Mouse (Mus musculus) heart, embryonic 16.5 days (tissue): Measurements from ENCODE around the gene Rgs5. TPM values are rescaled to one million over a fixed set of nuclear protein-coding genes. Genes with fewer than 3 reads are reported as not detected.

Source experiments
- ATAC-seq: fragments of 200-750 bp; cut with Nextera tagmentation; replicated peaks from 2 replicates; pipeline ENCODE4 v1.8.0; 2017; ENCODE audit warnings: moderate number of reproducible peaks; ENCODE audit not compliant: insufficient read depth, low FRiP score; ENCODE audit errors: extremely low read depth
- H3K27ac ChIP-seq: fragments of 300-500 bp; sonication (generic); 2 replicates; pipeline ENCODE4 v1.5.1; 2014; ENCODE audit warnings: mild to moderate bottlenecking, low read length, control low read depth, moderate library complexity
- H3K27me3 ChIP-seq: fragments of 300-500 bp; sonication (generic); 2 replicates; pipeline ENCODE4 v1.6.1; 2014; ENCODE audit warnings: low read length, mixed read lengths; ENCODE audit not compliant: control insufficient read depth, insufficient read depth
- H3K36me3 ChIP-seq: fragments of 300-500 bp; sonication (generic); 2 replicates; pipeline ENCODE4 v1.6.1; 2014; ENCODE audit not compliant: control insufficient read depth, insufficient read depth
- H3K4me1 ChIP-seq: fragments of 300-500 bp; sonication (generic); 2 replicates; pipeline ENCODE4 v1.6.1; 2014; ENCODE audit warnings: low read length, mixed read lengths; ENCODE audit not compliant: control insufficient read depth, insufficient read depth
- H3K4me2 ChIP-seq: fragments of 300-500 bp; sonication (generic); 2 replicates; pipeline ENCODE4 v1.6.1; 2014; ENCODE audit warnings: low read depth, mild to moderate bottlenecking, control low read depth, low read length
- H3K4me3 ChIP-seq: fragments of 300-500 bp; sonication (generic); 2 replicates; pipeline ENCODE4 v1.5.1; 2014; ENCODE audit warnings: mild to moderate bottlenecking, control low read depth, low read length
- H3K9ac ChIP-seq: fragments of 300-500 bp; sonication (generic); 2 replicates; pipeline ENCODE4 v1.6.1; 2014; ENCODE audit warnings: low read length, control low read depth
- H3K9me3 ChIP-seq: fragments of 300-500 bp; sonication (generic); replicated peaks from 2 replicates; pipeline ENCODE4 v1.6.1; 2016; ENCODE audit warnings: low read length; ENCODE audit not compliant: control insufficient read depth
- WGBS: fragments of 180-500 bp; shearing (Covaris S2); extraction: QIAGEN DNeasy Blood & Tissue Kit; methylation state at CpG from one replicate; pipeline ENCODE4 v1.1.7; 2014; 5-methylcytosine and 5-hydroxymethylcytosine counted together
- polyA plus RNA-seq: library from polyadenylated mRNA; unstranded; fragments of >200 nt; fragmentation: Nextera tagmentation; extraction: Ambion mirVana; gene quantifications from 2 replicates; pipeline ENCODE4 v1.2.1, GENCODE M21; 2015

The Rgs5 gene
- polyA plus RNA-seq, 1 experiment from 2014 or later: 12.6 TPM

GRCm38 (mm10) chr1:169697236-169697635 lies 41.9 kb downstream of the Rgs5 start:
- no peak for ATAC-seq
- no peak overlapping the region for H3K27ac ChIP-seq
- H3K4me2 ChIP-seq: no peak overlapping the region
- no peaks in the 10 kb centered on the region for H3K36me3 ChIP-seq
- H3K9ac ChIP-seq: no peak overlapping the region
- no peak overlapping the region for H3K4me3 ChIP-seq
- no peaks in the 10 kb centered on the region for H3K27me3 ChIP-seq
- no peaks in the 10 kb centered on the region for H3K4me1 ChIP-seq
- 65% methylated on average over 4 of the region's 4 CpGs for WGBS
- no peaks in the 10 kb centered on the region for H3K9me3 ChIP-seq

DNA sequence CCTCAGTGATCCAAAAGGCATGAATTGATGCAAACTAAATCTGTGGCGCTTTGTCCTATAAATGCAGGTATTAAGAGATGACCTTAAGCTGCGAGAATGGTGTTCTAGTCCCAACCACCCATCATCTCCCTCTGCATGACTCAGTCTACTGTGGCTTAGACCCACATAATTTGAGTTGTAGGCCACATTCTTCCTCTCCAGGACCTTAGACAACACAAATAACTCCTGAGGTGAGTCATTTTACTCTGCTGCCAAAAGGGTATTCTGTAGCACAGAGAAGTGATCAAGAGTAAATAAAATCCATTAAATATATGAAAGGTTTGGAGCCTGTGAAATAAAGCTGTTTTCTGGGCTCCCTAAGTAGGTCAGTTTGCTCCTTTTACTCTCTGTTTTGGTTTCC lies 43.9 kb downstream of the Rgs5 start:
- no peaks in the 10 kb centered on the region for H3K4me1 ChIP-seq
- H3K4me3 ChIP-seq: no peak overlapping the region
- no peak overlapping the region for H3K27ac ChIP-seq
- H3K27me3 ChIP-seq: no peaks in the 10 kb centered on the region
- ATAC-seq: no peak
- H3K9me3 ChIP-seq: no peaks in the 10 kb centered on the region
- no peak overlapping the region for H3K9ac ChIP-seq
- no peaks in the 10 kb centered on the region for H3K36me3 ChIP-seq
- no peak overlapping the region for H3K4me2 ChIP-seq
- WGBS: 84% methylated on average over 2 of the region's 2 CpGs

GRCm38 (mm10) chr1:169704395-169705087 lies 49.2 kb downstream of the Rgs5 start:
- no peak for ATAC-seq
- WGBS: 75% methylated on average over 4 of the region's 4 CpGs

DNA sequence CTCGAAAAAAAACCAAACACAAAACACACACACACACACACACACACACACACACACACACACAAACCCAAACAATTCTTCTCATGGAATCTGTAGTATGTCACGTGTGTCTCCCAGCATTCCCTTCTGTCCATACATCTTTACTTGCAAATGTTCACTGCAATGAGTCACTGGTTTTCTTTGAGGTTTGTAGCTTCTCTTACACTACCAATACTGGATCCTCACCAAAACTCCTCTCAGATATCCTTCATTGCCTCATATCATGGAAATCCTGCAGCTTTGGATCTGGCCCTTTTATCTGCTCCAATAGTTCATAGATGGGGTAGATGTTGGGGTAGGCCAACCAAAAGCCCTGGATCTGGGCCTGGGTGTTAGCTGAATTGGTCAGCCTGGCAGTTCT lies 66.5 kb downstream of the Rgs5 start:
- Histone ChIP-seq H3K36me3 (no peaks in the 10 kb centered on the region), H3K27ac (no peak overlapping the region), H3K9ac (no peak overlapping the region), H3K4me3 (no peak overlapping the region), H3K27me3 (no peaks in the 10 kb centered on the region), H3K4me2 (no peak overlapping the region), H3K9me3 (no peaks in the 10 kb centered on the region), H3K4me1 (no peaks in the 10 kb centered on the region)
- WGBS: 64% methylated on average over 2 of the region's 2 CpGs
- ATAC-seq: no peak

More at GRCm38 (mm10) chr1:169704395-169705087, 49.2 kb downstream of the Rgs5 start:
- H3K27ac ChIP-seq: no peak overlapping the region
- H3K27me3 ChIP-seq: no peaks in the 10 kb centered on the region
- H3K4me2 ChIP-seq: no peak overlapping the region
- no peaks in the 10 kb centered on the region for H3K4me1 ChIP-seq
- no peaks in the 10 kb centered on the region for H3K9me3 ChIP-seq
- H3K36me3 ChIP-seq: no peaks in the 10 kb centered on the region
- no peak overlapping the region for H3K4me3 ChIP-seq
- H3K9ac ChIP-seq: no peak overlapping the region

DNA sequence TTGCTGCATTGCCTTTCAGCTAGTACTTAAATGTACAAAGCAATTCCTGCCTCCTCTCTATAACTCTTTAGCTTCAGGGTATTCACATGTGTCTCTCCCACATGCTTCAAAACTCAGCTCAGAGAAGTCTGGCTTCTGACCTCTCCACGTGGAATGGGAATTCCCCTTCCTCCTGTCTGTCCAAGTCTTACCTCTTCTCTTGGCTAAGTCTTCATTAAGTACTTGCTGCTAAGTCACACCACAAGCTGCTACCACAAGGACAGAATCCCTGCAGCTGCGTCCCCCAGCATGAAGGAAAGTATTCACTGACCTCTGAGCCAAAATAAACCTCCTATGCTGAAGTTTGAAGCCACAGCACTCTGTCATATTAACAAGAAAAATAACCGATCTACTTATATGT lies 71.0 kb downstream of the Rgs5 start:
- Histone ChIP-seq H3K27ac (no peak overlapping the region), H3K9me3 (no peaks in the 10 kb centered on the region), H3K4me1 (no peaks in the 10 kb centered on the region), H3K36me3 (no peaks in the 10 kb centered on the region), H3K9ac (no peak overlapping the region), H3K4me2 (no peak overlapping the region), H3K27me3 (no peaks in the 10 kb centered on the region), H3K4me3 (no peak overlapping the region)
- 61% methylated on average over 3 of the region's 3 CpGs for WGBS
- ATAC-seq: no peak

DNA sequence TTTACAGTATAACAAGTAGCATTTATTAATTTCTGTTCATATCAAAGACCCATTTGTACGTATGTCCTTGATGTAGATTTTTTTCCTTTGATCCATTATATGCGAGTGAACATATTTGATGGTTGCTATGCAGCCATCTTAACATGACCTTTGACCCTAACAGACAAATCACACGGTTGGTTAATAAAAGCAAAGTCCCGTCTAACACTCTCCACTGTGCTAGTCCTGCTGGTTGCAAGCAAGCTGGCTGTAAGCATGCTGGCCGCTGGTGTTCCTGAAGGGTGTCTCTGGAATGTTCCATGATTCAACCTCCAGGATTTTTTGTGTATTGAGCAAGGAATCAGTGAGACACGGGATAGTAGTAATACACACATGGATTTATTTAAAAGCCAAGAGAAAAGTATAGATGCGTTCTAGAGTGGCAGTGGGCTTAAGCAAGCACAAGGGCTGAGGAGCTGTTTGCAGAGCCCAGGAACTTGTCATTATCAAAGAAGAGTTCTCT lies 75.3 kb downstream of the Rgs5 start:
- Histone ChIP-seq H3K36me3 (no peaks in the 10 kb centered on the region), H3K9me3 (no peaks in the 10 kb centered on the region), H3K9ac (no peak overlapping the region), H3K4me2 (no peak overlapping the region), H3K27ac (no peak overlapping the region), H3K4me3 (no peak overlapping the region), H3K27me3 (no peaks in the 10 kb centered on the region), H3K4me1 (no peaks in the 10 kb centered on the region)
- WGBS: 74% methylated on average over 7 of the region's 7 CpGs
- no peak for ATAC-seq

DNA sequence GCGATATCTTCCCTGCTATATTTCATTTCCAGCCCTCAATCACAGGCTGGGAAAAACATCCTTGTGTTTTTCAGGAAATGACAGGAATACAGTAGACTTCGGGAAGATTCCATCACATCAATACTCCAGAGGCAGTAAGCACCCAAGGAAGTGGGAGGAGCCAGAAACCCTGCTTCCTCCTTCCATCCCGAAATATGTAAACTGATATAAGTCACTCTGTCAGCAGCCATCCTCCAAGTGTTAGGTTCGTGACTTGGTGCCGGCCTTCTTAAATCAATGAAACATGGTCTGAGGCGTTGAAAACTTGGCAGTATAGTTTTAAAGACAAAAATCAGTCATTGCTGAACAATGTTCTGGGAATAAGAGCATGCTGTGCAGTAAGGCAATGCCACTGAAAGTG lies 80.8 kb downstream of the Rgs5 start:
- Histone ChIP-seq H3K4me2 (no peak overlapping the region), H3K9me3 (no peaks in the 10 kb centered on the region), H3K36me3 (no peaks in the 10 kb centered on the region), H3K27me3 (no peaks in the 10 kb centered on the region), H3K27ac (no peak overlapping the region), H3K4me3 (no peak overlapping the region), H3K9ac (no peak overlapping the region), H3K4me1 (no peaks in the 10 kb centered on the region)
- 66% methylated on average over 6 of the region's 6 CpGs for WGBS
- no peak for ATAC-seq

DNA sequence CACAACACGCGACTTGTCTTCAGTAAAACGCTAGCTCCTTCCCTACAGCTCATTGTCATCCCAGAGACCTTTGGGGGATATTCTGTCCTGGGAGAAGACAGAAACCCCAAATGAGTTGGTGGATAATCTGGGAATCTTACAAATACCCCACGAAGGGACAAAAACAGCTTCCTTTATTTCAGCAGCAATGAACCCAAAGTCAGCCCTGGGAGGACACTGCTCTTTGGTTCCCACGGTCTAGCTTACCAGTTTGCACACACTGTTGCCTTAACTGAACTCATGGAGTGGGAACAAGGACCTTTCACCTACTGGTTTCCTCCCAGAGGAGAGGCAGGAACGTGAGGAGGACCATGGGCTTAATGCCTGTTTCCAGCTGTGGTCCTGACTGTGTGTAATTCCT lies 81.9 kb downstream of the Rgs5 start:
- no peaks in the 10 kb centered on the region for H3K27me3 ChIP-seq
- H3K4me2 ChIP-seq: no peak overlapping the region
- no peak overlapping the region for H3K9ac ChIP-seq
- no peak overlapping the region for H3K4me3 ChIP-seq
- no peaks in the 10 kb centered on the region for H3K4me1 ChIP-seq
- no peak for ATAC-seq
- no peaks in the 10 kb centered on the region for H3K36me3 ChIP-seq
- 75% methylated on average over 6 of the region's 6 CpGs for WGBS
- no peaks in the 10 kb centered on the region for H3K9me3 ChIP-seq
- no peak overlapping the region for H3K27ac ChIP-seq

- 84% methylated on average over 5 of the region's 5 CpGs for WGBS
- no peaks in the 10 kb centered on the region for H3K9me3 ChIP-seq
Measured at GRCm38 (mm10) chr1:169741147-169741546, 85.8 kb downstream of the Rgs5 start.

More at GRCm38 (mm10) chr1:169741147-169741546, 85.8 kb downstream of the Rgs5 start:
- Histone ChIP-seq H3K4me3 (no peak overlapping the region), H3K36me3 (no peaks in the 10 kb centered on the region), H3K27me3 (no peaks in the 10 kb centered on the region), H3K4me2 (no peak overlapping the region), H3K27ac (no peak overlapping the region), H3K9ac (no peak overlapping the region), H3K4me1 (no peaks in the 10 kb centered on the region)
- no peak for ATAC-seq
